Mouse (Mus musculus) heart, embryonic 15.5 days (tissue): ENCODE results near the gene Trnau1ap. TPM values are rescaled to one million over a fixed set of nuclear protein-coding genes. Genes with fewer than 3 reads are reported as not detected.
"Not testable (repeated sequence)": the region's sequence is repeated elsewhere in the genome, so short reads cannot be mapped to it uniquely, and the experiment has no call there.

ENCODE experiments used
- ATAC-seq: fragments of 200-750 bp; cut with Nextera tagmentation; replicated peaks from 2 replicates; pipeline ENCODE4 v1.8.0; 2017; ENCODE audit warnings: low read depth, moderate TSS enrichment; ENCODE audit not compliant: insufficient number of reproducible peaks, insufficient read depth, low FRiP score
- H3K27ac ChIP-seq: fragments of 300-500 bp; sonication (generic); 2 replicates; pipeline ENCODE4 v1.5.1; 2015; ENCODE audit warnings: mild to moderate bottlenecking, inconsistent platforms
- H3K27me3 ChIP-seq: fragments of 300-500 bp; sonication (generic); 2 replicates; pipeline ENCODE4 v1.6.1; 2015; ENCODE audit warnings: inconsistent platforms
- H3K36me3 ChIP-seq: fragments of 300-500 bp; sonication (generic); 2 replicates; pipeline ENCODE4 v1.6.1; 2015; ENCODE audit warnings: mild to moderate bottlenecking, inconsistent platforms
- H3K4me1 ChIP-seq: fragments of 300-500 bp; sonication (generic); replicated peaks from 2 replicates; pipeline ENCODE4 v1.6.1; 2015; ENCODE audit warnings: inconsistent platforms
- H3K4me2 ChIP-seq: fragments of 300-500 bp; sonication (generic); 2 replicates; pipeline ENCODE4 v1.6.1; 2015; ENCODE audit warnings: inconsistent platforms, mild to moderate bottlenecking, moderate library complexity
- H3K4me3 ChIP-seq: fragments of 300-500 bp; sonication (generic); 2 replicates; pipeline ENCODE4 v1.5.1; 2015; ENCODE audit warnings: mild to moderate bottlenecking, inconsistent platforms
- H3K9ac ChIP-seq: fragments of 300-500 bp; sonication (generic); 2 replicates; pipeline ENCODE4 v1.6.1; 2015; ENCODE audit warnings: mild to moderate bottlenecking, inconsistent platforms
- H3K9me3 ChIP-seq: fragments of 300-500 bp; sonication (generic); replicated peaks from 2 replicates; pipeline ENCODE4 v1.6.1; 2016; ENCODE audit warnings: inconsistent platforms
- WGBS: fragments of 180-500 bp; shearing (Covaris S2); methylation state at CpG from one replicate; pipeline ENCODE4 v1.1.7; 2015; ENCODE audit warnings: mixed read lengths; 5-methylcytosine and 5-hydroxymethylcytosine counted together
- polyA plus RNA-seq: library from polyadenylated mRNA; unstranded; fragments of >200 nt; fragmentation: Nextera tagmentation; extraction: Ambion mirVana; gene quantifications from 2 replicates; pipeline ENCODE4 v1.2.1, GENCODE M21; 2015

The Trnau1ap gene
- polyA plus RNA-seq, 1 experiment from 2014 or later = 63.4 TPM

DNA sequence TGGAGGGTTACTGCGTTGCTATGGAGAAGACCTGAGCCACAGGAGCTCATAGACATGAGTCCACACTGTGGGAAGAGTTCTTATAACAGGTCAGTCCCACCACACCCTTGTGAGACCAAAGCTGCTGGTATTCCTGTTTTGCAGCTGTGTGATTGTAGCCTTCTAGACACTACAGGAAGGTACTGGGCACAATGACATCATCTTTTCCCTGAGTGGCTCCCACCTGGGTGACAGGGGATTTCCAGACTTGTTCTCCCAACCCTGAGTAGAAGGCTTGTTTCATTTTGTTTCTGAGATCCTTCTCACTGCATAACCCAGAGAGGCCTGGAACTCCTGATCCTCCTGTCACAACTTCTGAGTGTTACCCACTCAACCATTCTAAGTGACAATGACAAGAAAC lies 29.5 kb downstream of the Trnau1ap start:
- Histone ChIP-seq H3K4me1 (peaks cover 13% of the 10 kb centered on the region), H3K9ac (no peak overlapping the region)
- 92% methylated on average over 1 of the region's 1 CpGs for whole genome bisulfite sequencing

DNA sequence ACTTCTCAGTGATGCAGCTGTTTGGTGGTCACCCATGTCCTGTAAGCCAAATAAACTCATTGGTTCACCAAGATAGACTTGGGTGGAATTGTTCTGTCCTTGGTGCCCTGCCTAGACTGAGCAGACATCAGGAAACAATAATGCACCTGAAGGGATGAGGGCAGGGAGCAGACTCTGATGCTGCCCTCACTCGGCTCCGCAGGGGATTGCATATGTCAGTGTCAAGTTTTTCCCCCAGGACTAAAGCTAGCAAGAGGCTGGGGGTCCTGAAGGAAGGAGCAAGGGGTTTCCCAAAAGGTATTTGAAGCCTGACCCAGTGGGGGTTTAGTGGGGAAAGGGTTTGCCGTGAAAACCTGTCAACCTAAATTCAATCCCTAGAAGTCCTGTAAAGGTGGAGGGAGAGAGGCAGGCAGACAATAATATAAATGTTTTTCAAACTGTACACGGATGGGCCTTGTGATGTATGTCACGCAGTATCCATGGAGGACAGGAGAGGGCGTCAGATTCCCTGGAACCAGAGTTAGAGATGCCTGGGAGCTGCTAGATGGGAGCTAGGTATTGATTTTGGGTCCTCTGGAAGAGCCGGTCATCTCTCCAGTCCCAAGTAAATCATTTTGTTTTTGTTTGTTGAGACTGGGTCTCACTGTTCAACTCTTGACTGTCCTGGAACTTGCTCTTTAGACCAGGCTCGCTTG lies 33.5 kb downstream of the Trnau1ap start:
- H3K4me3 ChIP-seq = no peak overlapping the region
- H3K4me2 ChIP-seq = no peak overlapping the region
- H3K27ac ChIP-seq = no peak overlapping the region
- 49% methylated on average over 8 of the region's 8 CpGs for WGBS
- no peaks in the 10 kb centered on the region for H3K9me3 ChIP-seq
- no peaks in the 10 kb centered on the region for H3K4me1 ChIP-seq
- H3K9ac ChIP-seq = no peak overlapping the region
- H3K27me3 ChIP-seq = no peaks in the 10 kb centered on the region
- H3K36me3 ChIP-seq = peaks cover 14% of the 10 kb centered on the region; the same call in 1 of the 2 replicates
- no peak for ATAC-seq

More for the DNA sequence above, 29.5 kb downstream of the Trnau1ap start:
- Histone ChIP-seq H3K4me2 (no peak overlapping the region), H3K36me3 (no peaks in the 10 kb centered on the region), H3K27me3 (no peaks in the 10 kb centered on the region), H3K27ac (no peak overlapping the region), H3K9me3 (no peaks in the 10 kb centered on the region), H3K4me3 (no peak overlapping the region)
- ATAC-seq = no peak

DNA sequence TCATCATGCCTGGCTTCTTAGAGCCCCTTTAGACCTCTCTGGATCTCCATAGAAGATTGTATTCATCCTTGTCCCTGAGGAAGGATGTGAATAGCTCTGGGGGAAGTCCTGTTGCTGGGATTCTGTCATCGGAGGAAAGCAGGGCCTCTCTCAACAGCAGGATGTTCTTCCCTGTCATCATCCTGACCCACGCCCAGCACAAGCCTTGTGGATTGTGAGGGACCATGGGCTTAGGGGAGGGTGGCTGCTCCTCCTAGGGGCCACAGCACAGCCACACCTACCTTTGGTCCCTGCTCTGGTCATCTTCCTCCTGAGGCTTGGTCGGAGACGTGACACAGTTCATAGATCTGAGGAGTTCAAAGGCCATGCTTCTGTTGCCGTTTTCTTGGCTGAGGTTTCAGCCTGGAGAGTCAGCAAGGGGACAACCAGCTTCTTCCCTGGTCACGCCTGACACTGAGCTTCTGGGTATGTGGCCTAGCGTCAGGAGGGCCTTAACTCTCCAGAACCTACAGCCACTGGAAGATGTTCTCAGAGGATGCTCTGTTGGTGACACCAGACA lies 35.6 kb downstream of the Trnau1ap start:
- H3K9ac ChIP-seq = no peak overlapping the region
- H3K4me3 ChIP-seq = no peak overlapping the region
- H3K9me3 ChIP-seq = no peaks in the 10 kb centered on the region
- no peaks in the 10 kb centered on the region for H3K4me1 ChIP-seq
- no peak for ATAC-seq
- peaks cover 26% of the 10 kb centered on the region for H3K36me3 ChIP-seq
- no peak overlapping the region for H3K4me2 ChIP-seq
- no peaks in the 10 kb centered on the region for H3K27me3 ChIP-seq
- WGBS = 78% methylated on average over 7 of the region's 7 CpGs
- no peak overlapping the region for H3K27ac ChIP-seq

GRCm38 (mm10) chr4:132292988-132293387 lies 36.4 kb downstream of the Trnau1ap start:
- no peak overlapping the region for H3K4me3 ChIP-seq
- peaks cover 26% of the 10 kb centered on the region for H3K36me3 ChIP-seq
- H3K4me2 ChIP-seq = no peak overlapping the region
- H3K9me3 ChIP-seq = no peaks in the 10 kb centered on the region
- no peaks in the 10 kb centered on the region for H3K27me3 ChIP-seq
- no peak overlapping the region for H3K27ac ChIP-seq
- no peak overlapping the region for H3K9ac ChIP-seq
- no peak for ATAC-seq
- WGBS = 40% methylated on average over 4 of the region's 4 CpGs
- no peaks in the 10 kb centered on the region for H3K4me1 ChIP-seq

DNA sequence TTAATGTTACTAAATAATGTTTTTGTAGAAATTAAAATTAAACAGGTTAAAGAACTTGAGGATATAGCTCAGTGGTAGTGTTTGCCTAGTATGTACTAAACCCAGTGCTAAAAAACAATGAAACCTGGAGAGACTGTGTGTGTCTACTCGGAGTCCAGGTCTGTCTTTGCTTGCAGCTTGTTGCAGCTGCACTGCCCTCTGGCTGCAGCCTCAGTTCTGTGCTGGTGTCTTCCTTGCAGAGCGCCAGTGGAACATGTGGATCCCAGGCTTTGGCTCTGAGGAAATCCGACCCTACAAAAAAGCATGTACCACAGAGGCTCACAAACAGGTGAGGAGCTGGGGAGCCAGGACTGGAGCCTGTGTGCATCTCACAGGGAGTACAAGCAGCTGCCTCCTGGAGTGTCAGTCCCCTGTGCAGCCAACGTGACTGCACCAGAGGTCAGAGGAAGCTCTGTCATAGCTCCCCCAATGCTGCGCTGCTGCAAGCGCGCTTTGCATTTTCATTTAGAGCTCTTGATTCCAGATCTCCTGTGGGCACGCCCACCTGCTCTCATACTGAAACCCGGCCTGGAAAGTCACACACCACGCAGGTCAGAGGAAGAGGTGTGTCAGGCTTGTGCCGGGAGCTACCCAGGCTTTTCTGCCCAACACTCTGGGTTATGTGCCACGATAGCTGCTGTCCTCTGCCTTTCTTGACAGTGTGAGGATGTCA lies 37.6 kb downstream of the Trnau1ap start:
- peaks cover 32% of the 10 kb centered on the region for H3K36me3 ChIP-seq
- H3K27me3 ChIP-seq = no peaks in the 10 kb centered on the region
- no peak for ATAC-seq
- 84% methylated on average over 12 of the region's 12 CpGs for WGBS
- H3K4me1 ChIP-seq = no peaks in the 10 kb centered on the region
- no peak overlapping the region for H3K9ac ChIP-seq
- H3K4me3 ChIP-seq = no peak overlapping the region
- H3K27ac ChIP-seq = no peak overlapping the region
- no peak overlapping the region for H3K4me2 ChIP-seq
- no peaks in the 10 kb centered on the region for H3K9me3 ChIP-seq

GRCm38 (mm10) chr4:132291056-132291455 lies 38.3 kb downstream of the Trnau1ap start:
- H3K4me2 ChIP-seq = no peak overlapping the region
- no peak overlapping the region for H3K4me3 ChIP-seq
- 90% methylated on average over 4 of the region's 4 CpGs for WGBS
- no peak overlapping the region for H3K27ac ChIP-seq
- no peaks in the 10 kb centered on the region for H3K4me1 ChIP-seq
- ATAC-seq = no peak
- no peak overlapping the region for H3K9ac ChIP-seq
- no peaks in the 10 kb centered on the region for H3K9me3 ChIP-seq
- H3K36me3 ChIP-seq = peaks cover 37% of the 10 kb centered on the region
- no peaks in the 10 kb centered on the region for H3K27me3 ChIP-seq

- not testable (repeated sequence) for ATAC-seq, H3K4me3 ChIP-seq, H3K27me3 ChIP-seq, H3K9me3 ChIP-seq, H3K4me1 ChIP-seq, H3K9ac ChIP-seq, H3K4me2 ChIP-seq, H3K27ac ChIP-seq
- WGBS = 57% methylated on average over 4 of the region's 5 CpGs
- H3K36me3 ChIP-seq = peaks cover 52% of the 10 kb centered on the region
Measured at GRCm38 (mm10) chr4:132288840-132289239, 40.5 kb downstream of the Trnau1ap start.

DNA sequence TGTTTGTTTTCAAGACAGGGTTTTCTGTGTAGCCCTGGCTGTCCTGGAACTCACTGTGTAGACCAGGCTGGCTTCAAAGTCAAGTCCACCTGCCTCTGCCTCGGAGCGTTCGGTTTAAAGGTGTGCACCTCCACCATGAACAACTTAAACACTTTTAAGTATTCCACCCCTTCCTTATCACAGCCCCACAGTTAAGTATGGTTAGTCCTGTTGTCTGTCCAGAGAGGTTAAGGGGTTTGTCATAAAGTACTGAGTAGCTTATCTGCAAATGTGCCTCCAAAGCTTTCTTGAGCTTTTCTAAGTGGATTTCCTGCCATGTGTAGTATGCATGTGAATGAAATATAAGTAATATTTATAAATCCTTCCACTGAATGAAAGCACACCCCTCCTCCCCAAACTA lies 53.4 kb downstream of the Trnau1ap start:
- H3K4me3 ChIP-seq = no peak overlapping the region
- no peak overlapping the region for H3K9ac ChIP-seq
- H3K4me2 ChIP-seq = 0 out of 2 replicates have a peak overlapping the region, but pooled peaks have one; percentile 4
- no peaks in the 10 kb centered on the region for H3K36me3 ChIP-seq
- no peaks in the 10 kb centered on the region for H3K9me3 ChIP-seq
- H3K27ac ChIP-seq = no peak overlapping the region
- 89% methylated on average over 3 of the region's 3 CpGs for whole genome bisulfite sequencing
- H3K27me3 ChIP-seq = no peaks in the 10 kb centered on the region
- H3K4me1 ChIP-seq = peaks cover 19% of the 10 kb centered on the region
- no peak for ATAC-seq

DNA sequence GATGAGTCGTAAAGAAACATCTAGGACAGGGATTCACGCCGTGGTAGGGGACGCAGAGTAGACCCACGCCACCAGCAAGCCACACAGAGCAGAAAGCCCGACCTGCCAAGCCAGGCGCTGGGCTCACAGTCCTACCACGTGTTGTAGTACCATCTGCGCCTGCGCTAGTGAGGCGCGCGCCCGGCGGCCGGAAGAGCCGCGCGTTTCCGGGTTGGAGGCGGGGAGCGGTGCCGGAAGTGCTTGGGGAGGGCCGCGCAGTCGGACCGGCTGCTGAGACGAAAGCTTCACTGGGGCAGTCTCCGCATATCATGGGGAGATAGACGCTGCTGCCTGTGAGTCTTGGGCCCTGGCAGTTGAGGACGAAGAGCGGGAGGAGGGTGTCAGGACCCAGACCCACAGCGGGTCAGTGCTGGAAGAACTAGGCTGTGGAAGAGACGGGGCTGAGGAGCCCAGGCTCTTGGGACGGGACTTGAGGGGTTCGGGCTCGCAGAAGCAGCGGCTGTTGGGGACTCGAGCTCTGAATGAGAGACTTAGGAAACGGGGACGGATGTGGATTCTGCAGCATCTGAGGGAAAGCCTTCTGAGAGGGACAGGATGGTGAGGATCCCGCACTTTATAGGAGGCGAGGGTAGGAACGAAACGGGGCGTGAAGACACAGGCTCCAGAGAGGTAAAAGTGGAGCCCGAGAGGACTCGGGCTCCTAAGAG lies 55.0 kb downstream of the Trnau1ap start, which contains the start of gene Taf12:
Gene Taf12, plus strand, starts transcription at position 220 of the 707 bp plus-strand sequence.
- H3K9ac ChIP-seq = peak within 1 kb of the TSS; percentile 89
- peaks cover 23% of the 10 kb centered on the region for H3K4me1 ChIP-seq
- H3K4me3 ChIP-seq = peak within 1 kb of the TSS; percentile 79
- no peaks in the 10 kb centered on the region for H3K27me3 ChIP-seq
- no peaks in the 10 kb centered on the region for H3K36me3 ChIP-seq
- H3K4me2 ChIP-seq = peak within 1 kb of the TSS; percentile 87
- peak within 1 kb of the TSS; percentile 92 for H3K27ac ChIP-seq
- H3K9me3 ChIP-seq = no peaks in the 10 kb centered on the region
- ATAC-seq = peak; percentile 94
- under 1% methylated on average over 48 of the region's 48 CpGs for WGBS

DNA sequence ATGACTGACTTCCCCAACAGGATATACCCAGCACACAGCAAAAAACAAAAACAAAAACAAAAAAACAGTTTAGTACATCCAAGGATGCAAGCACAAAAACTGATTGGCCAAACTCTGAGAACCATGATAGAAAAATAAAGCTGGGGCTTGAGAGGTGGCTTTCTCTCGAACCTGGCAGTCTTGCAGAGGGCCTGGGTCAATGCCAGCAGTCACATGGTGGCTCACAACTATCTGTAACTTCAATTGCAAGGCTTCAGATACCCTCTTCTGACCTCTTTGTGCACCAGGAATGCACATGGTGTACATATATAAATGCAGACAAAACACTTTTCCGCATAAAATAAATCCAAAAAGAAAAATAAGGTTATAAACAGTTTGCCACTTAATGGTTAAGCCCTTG lies 56.2 kb downstream of the Trnau1ap start:
- Histone ChIP-seq H3K9me3 (no peaks in the 10 kb centered on the region), H3K27me3 (no peaks in the 10 kb centered on the region), H3K4me2 (peak overlapping the region; percentile 87), H3K4me1 (peaks cover 23% of the 10 kb centered on the region), H3K36me3 (no peaks in the 10 kb centered on the region), H3K9ac (no peak overlapping the region), H3K27ac (no peak overlapping the region), H3K4me3 (peak overlapping the region; percentile 79)
- WGBS = 43% methylated on average over 2 of the region's 2 CpGs
- no peak for ATAC-seq
